In the genomic region with DNA sequence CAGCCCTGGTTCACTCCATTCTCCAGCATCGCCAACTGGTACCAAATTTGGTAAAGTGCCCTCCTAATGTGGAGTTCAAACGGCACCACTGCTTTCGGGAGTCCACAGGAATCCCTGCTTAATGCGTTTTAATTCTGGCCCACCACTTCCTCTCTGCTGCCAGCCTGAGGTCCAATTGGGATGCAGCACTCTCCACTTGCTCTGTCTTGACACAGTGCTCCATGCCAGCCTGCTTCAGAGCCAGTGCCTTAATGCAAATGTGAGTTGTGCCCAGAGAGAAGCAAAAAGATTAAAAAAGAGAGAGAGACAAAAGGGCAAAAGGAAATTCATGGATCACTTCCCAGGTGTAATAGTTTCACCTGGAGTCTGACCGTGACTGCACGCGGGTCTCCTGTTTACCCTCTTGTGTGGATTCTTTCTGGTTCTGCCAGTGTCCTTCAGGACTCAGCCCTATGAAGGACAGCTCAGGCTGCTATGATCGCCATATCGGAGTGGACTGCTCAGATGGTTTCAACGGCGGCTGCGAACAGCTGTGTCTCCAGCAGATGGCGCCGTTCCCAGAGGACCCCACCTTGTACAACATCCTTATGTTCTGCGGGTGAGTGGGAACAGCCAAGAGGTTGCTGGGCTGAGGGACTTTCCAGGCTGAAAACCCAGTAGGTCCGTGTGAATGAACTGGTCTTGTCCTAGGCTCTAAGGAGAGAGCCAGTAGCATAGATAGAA, we compare ENCODE assay signal across 9 mouse cellular contexts.
DNase-seq lines count a peak whose midpoint lies in the region; ATAC-seq and TF ChIP-seq lines count a peak whose summit lies in the region.
"Had no signal": no experiment of that assay in that cellular context is flagged by ENCODE, and none has a peak within 500 bp of the region (broad histone marks: within the 10 kb centered on the region; RNA-seq: fewer than 3 reads in every experiment).

No protein-coding gene starts in this region.

- no peaks in the 10 kb centered on the region for H3K27me3 ChIP-seq in intestine, embryonic 15.5 days (replicated peaks)
- H3K27me3 ChIP-seq in limb, embryonic 11.5 days (ENCODE audit: control insufficient read depth, insufficient read depth, low read length), result no peaks in the 10 kb centered on the region
- H3K27me3 ChIP-seq in midbrain, embryonic 15.5 days (replicated peaks), result no peaks in the 10 kb centered on the region
- H3K27me3 ChIP-seq: heart, embryonic 13.5 days had no signal

- intact Hi-C loops in heart, postnatal 25 days (cut with DNase I), result no loop called here
- intact Hi-C loops in gastrocnemius, adult 2 months (cut with DNase I), result no loop called here

- no peak overlapping the region for H3K9ac ChIP-seq in intestine, embryonic 15.5 days
- H3K9ac ChIP-seq in limb, embryonic 11.5 days (ENCODE audit: low read length), result no peak overlapping the region
- H3K9ac ChIP-seq in midbrain, embryonic 15.5 days, result no peak overlapping the region
- H3K9ac ChIP-seq: heart, embryonic 13.5 days had no signal

- H3K4me2 ChIP-seq in intestine, embryonic 15.5 days (replicated peaks), result no peak overlapping the region
- H3K4me2 ChIP-seq in limb, embryonic 11.5 days (ENCODE audit: low read depth, severe bottlenecking), result peak overlapping the region; percentile 16; the same call in 1 of the 2 replicates
- H3K4me2 ChIP-seq in midbrain, embryonic 15.5 days, result no peak overlapping the region
- H3K4me2 ChIP-seq: heart, embryonic 13.5 days had no signal

- no peak overlapping the region for H3K4me3 ChIP-seq in gastrocnemius, adult 2 months
- no peak overlapping the region for H3K4me3 ChIP-seq in intestine, embryonic 15.5 days (replicated peaks)
- no peak overlapping the region for H3K4me3 ChIP-seq in limb, embryonic 11.5 days (ENCODE audit: low read depth, low read length)
- H3K4me3 ChIP-seq in midbrain, embryonic 15.5 days, result no peak overlapping the region
- H3K4me3 ChIP-seq: heart, embryonic 13.5 days had no signal

- H3K4me1 ChIP-seq in intestine, embryonic 15.5 days (replicated peaks), result no peaks in the 10 kb centered on the region
- peaks cover 4% of the 10 kb centered on the region; the same call in 1 of the 2 replicates for H3K4me1 ChIP-seq in limb, embryonic 11.5 days (ENCODE audit: control insufficient read depth, insufficient read depth, low read length)
- H3K4me1 ChIP-seq in midbrain, embryonic 15.5 days, result 0 out of 2 replicates have a peak, but pooled peaks cover 5% of the 10 kb centered on the region
- H3K4me1 ChIP-seq: heart, embryonic 13.5 days had no signal

- WGBS in intestine, embryonic 15.5 days, result 27% methylated on average over 16 of the region's 16 CpGs
- WGBS in limb, embryonic 11.5 days, result 31% methylated on average over 16 of the region's 16 CpGs
- WGBS in midbrain, embryonic 15.5 days, result 44% methylated on average over 16 of the region's 16 CpGs

- H3K9me3 ChIP-seq in intestine, embryonic 15.5 days, result no peaks in the 10 kb centered on the region
- H3K9me3 ChIP-seq in limb, embryonic 11.5 days (ENCODE audit: control insufficient read depth, low read length), result no peaks in the 10 kb centered on the region
- no peaks in the 10 kb centered on the region for H3K9me3 ChIP-seq in midbrain, embryonic 15.5 days
- H3K9me3 ChIP-seq: heart, embryonic 13.5 days had no signal

- H3K27ac ChIP-seq in gastrocnemius, adult 2 months, result no peak overlapping the region
- H3K27ac ChIP-seq in intestine, embryonic 15.5 days, result no peak overlapping the region
- H3K27ac ChIP-seq in limb, embryonic 11.5 days (replicated peaks; ENCODE audit: low read depth, low read length), result no peak overlapping the region
- peak overlapping the region; percentile 19 for H3K27ac ChIP-seq in midbrain, embryonic 15.5 days
- H3K27ac ChIP-seq: heart, embryonic 13.5 days had no signal

- peak; percentile 90 for DNase-seq in heart, adult 11 months
- no peak for DNase-seq in heart, postnatal 25 days (ENCODE audit: low spot score)
- peak; percentile 67 to 81 for DNase-seq in cerebellum, postnatal 14 days
- DNase-seq in gastrocnemius, adult 2 months, result peak; percentile 55
- peak; percentile 88 for DNase-seq in limb, embryonic 11.5 days (ENCODE audit: low spot score)
- DNase-seq in urinary bladder, postnatal 4 days (ENCODE audit: low spot score in 2 of 2), result peak; percentile 26 to 69

- ATAC-seq in intestine, embryonic 15.5 days, result peak; percentile 51; the same call in 1 of the 2 replicates
- ATAC-seq in limb, embryonic 11.5 days (ENCODE audit: insufficient number of reproducible peaks, low FRiP score, low TSS enrichment, low read depth), result peak; percentile 85
- ATAC-seq in midbrain, embryonic 15.5 days (replicated peaks), result peak; percentile 66

- peak; percentile 65 for TF ChIP-seq CTCF in gastrocnemius, adult 2 months (IDR thresholded peaks at IDR 0.05)

- H3K36me3 ChIP-seq in intestine, embryonic 15.5 days, result no peaks in the 10 kb centered on the region
- no peaks in the 10 kb centered on the region for H3K36me3 ChIP-seq in limb, embryonic 11.5 days (ENCODE audit: control insufficient read depth, insufficient read depth, low read length)
- peaks cover 4% of the 10 kb centered on the region; the same call in 1 of the 2 replicates for H3K36me3 ChIP-seq in midbrain, embryonic 15.5 days (replicated peaks)
- H3K36me3 ChIP-seq: heart, embryonic 13.5 days had no signal
